Mouse (Mus musculus) midbrain, embryonic 11.5 days (tissue): ENCODE data around the gene Tmem131. TPM values are rescaled to one million over a fixed set of nuclear protein-coding genes. Genes with fewer than 3 reads are reported as not detected.
"Not testable (repeated sequence)": the region's sequence is repeated elsewhere in the genome, so short reads cannot be mapped to it uniquely, and the experiment has no call there.

ENCODE experiments used
- ATAC-seq: fragments of 200-750 bp; cut with Nextera tagmentation; 2 replicates; pipeline ENCODE4 v1.8.0; 2017; ENCODE audit warnings: moderate TSS enrichment, moderate library complexity; ENCODE audit not compliant: low FRiP score
- DNase-seq: peaks from one replicate; pipeline ENCODE4 v3.0.0; 2015; ENCODE audit warnings: low spot score; ENCODE audit errors: missing footprints
- H3K27ac ChIP-seq: fragments of 300-500 bp; sonication (generic); 2 replicates; pipeline ENCODE4 v1.5.1; 2014; ENCODE audit warnings: low read depth, low read length
- H3K27me3 ChIP-seq: fragments of 300-500 bp; sonication (generic); 2 replicates; pipeline ENCODE4 v1.6.1; 2014; ENCODE audit warnings: mild to moderate bottlenecking, low read length, moderate library complexity, mixed read lengths; ENCODE audit not compliant: control insufficient read depth, insufficient read depth
- H3K36me3 ChIP-seq: fragments of 300-500 bp; sonication (generic); 2 replicates; pipeline ENCODE4 v1.6.1; 2014; ENCODE audit warnings: mild to moderate bottlenecking, low read length, moderate library complexity, mixed read lengths; ENCODE audit not compliant: control insufficient read depth, insufficient read depth
- H3K4me1 ChIP-seq: fragments of 300-500 bp; sonication (generic); 2 replicates; pipeline ENCODE4 v1.6.1; 2014; ENCODE audit warnings: low read length; ENCODE audit not compliant: control insufficient read depth, insufficient read depth
- H3K4me2 ChIP-seq: fragments of 300-500 bp; sonication (generic); 2 replicates; pipeline ENCODE4 v1.6.1; 2014; ENCODE audit warnings: mild to moderate bottlenecking, moderate library complexity
- H3K4me3 ChIP-seq: fragments of 300-500 bp; sonication (generic); 2 replicates; pipeline ENCODE4 v1.5.1; 2014; ENCODE audit warnings: low read depth, low read length
- H3K9ac ChIP-seq: fragments of 300-500 bp; sonication (generic); 2 replicates; pipeline ENCODE4 v1.6.1; 2014; ENCODE audit warnings: low read length
- H3K9me3 ChIP-seq: fragments of 300-500 bp; sonication (generic); 2 replicates; pipeline ENCODE4 v1.6.1; 2016; ENCODE audit warnings: low read length; ENCODE audit not compliant: control insufficient read depth
- WGBS: fragments of 180-500 bp; shearing (Covaris S2); extraction: QIAGEN DNeasy Blood & Tissue Kit; methylation state at CpG from one replicate; pipeline ENCODE4 v1.1.7; 2014; 5-methylcytosine and 5-hydroxymethylcytosine counted together
- polyA plus RNA-seq: library from polyadenylated mRNA; unstranded; fragments of >200 nt; fragmentation: Nextera tagmentation; extraction: Ambion mirVana; gene quantifications from 2 replicates; pipeline ENCODE4 v1.2.1, GENCODE M21; 2014

Gene Tmem131
- polyA plus RNA-seq, 1 experiment from 2014 or later = 14.7 TPM

DNA sequence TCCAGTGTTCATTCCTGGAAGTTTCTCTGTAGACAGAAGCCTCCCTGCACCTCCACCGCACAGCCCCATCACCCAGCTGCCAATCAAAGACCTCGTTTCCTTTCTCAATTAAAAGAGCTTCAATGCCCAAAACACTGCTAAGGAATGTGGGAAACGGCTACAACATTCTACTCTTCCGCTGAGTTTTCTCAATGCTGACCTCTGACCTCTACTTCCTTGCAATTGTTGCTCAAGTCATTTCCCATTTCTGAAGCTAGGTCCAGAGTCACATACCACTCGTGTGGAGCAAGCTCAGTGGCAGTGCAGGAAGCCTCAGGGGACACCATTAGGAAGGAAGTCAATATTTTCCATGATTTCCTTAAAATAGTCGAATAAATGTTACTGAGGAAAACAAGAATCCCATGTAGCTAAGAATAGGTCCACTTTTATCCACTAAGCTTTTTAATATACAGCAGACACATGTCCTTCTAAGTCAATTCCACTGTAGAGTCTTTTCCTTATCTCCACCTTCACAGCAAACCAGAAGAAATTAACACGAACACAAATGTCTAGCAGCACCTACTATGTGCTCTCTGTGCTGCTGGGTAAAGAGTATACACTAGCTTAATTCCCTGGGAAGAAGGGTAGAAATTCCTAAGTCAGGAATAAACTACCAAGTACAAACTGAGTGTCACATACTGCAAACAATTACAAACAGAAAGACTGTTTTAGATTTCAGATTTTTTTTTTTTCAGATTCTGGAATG, 28.8 kb downstream of the Tmem131 start:
- DNase-seq (peak; percentile 79), ATAC-seq (no peak)
- Histone ChIP-seq H3K27me3 (no peaks in the 10 kb centered on the region), H3K4me1 (no peaks in the 10 kb centered on the region; the same call in none of the 2 replicates), H3K9me3 (no peaks in the 10 kb centered on the region), H3K4me2 (no peak overlapping the region), H3K4me3 (no peak overlapping the region), H3K36me3 (no peaks in the 10 kb centered on the region), H3K27ac (no peak overlapping the region), H3K9ac (no peak overlapping the region)
- 56% methylated on average over 7 of the region's 7 CpGs for WGBS

DNA sequence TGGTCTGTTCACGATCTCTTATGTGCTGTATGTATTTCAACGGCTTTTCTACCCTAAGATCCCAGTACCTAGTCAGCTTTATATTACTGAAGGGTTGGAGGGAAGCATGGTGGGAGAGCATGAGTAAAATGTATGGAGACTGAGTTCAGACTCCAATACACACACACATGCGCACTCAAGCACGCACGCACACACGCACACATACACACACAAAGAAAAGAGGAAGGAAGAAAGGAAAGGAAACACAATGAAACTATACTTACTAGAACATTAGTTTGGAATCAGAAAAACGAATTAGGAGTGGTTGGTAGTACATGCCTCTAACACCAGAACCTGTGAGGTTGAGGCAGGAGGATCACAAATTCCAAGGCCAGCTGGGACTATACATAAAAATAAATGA, 29.7 kb downstream of the Tmem131 start:
- Histone ChIP-seq H3K4me3 (no peak overlapping the region), H3K9me3 (no peaks in the 10 kb centered on the region), H3K27ac (no peak overlapping the region), H3K4me1 (no peaks in the 10 kb centered on the region; the same call in 1 of the 2 replicates), H3K36me3 (no peaks in the 10 kb centered on the region), H3K9ac (no peak overlapping the region), H3K27me3 (no peaks in the 10 kb centered on the region), H3K4me2 (no peak overlapping the region)
- ATAC-seq (no peak), DNase-seq (no peak)
- WGBS = 92% methylated on average over 7 of the region's 7 CpGs

DNA sequence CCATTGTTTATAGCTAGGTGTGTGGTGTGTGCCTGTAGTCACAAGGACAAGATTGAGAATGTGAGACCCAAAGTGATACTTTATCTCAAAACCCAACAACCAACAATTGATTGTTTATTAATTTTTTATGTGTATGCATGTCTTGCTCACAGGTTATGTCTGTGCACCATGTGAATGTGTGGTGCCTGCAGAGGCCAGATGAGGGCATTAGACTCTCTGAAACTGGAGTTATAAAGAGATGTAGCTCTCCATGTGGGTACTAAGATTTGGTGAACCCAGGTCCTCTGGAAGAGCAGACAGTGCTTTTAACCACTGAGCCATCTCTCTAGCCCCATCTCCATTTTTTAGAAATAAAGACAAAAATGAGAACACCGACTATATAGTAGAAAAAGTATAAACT, 31.2 kb downstream of the Tmem131 start:
- Histone ChIP-seq H3K4me1 (no peaks in the 10 kb centered on the region; the same call in 1 of the 2 replicates), H3K4me3 (no peak overlapping the region), H3K27me3 (no peaks in the 10 kb centered on the region), H3K4me2 (no peak overlapping the region), H3K9ac (no peak overlapping the region), H3K9me3 (no peaks in the 10 kb centered on the region), H3K36me3 (no peaks in the 10 kb centered on the region), H3K27ac (no peak overlapping the region)
- DNase-seq = no peak
- ATAC-seq = no peak
- 95% methylated on average over 1 of the region's 1 CpGs for WGBS

DNA sequence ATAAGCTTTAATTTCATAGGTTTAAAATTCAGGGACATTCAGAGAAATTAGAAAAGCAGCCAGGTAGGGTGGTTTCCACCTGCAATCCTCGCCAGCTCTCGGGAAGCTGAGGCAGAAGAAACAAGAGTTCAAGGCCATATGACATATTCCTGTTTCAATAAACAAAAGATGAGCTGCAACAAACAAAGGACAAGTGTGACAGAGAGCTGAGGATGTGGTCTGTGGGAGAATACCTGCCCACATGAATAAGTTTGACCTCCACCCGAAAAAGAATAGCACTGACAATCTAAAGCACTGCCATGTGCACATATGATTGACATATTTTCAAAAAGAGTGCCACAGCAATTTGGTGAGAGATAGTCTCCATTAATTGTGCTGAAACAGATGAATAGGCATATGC, 31.9 kb downstream of the Tmem131 start:
- Histone ChIP-seq H3K36me3 (no peaks in the 10 kb centered on the region), H3K27me3 (no peaks in the 10 kb centered on the region), H3K27ac (no peak overlapping the region), H3K4me2 (no peak overlapping the region), H3K4me3 (no peak overlapping the region), H3K4me1 (no peaks in the 10 kb centered on the region; the same call in 1 of the 2 replicates), H3K9ac (no peak overlapping the region), H3K9me3 (no peaks in the 10 kb centered on the region)
- 90% methylated on average over 3 of the region's 3 CpGs for WGBS
- ATAC-seq (no peak), DNase-seq (no peak)

DNA sequence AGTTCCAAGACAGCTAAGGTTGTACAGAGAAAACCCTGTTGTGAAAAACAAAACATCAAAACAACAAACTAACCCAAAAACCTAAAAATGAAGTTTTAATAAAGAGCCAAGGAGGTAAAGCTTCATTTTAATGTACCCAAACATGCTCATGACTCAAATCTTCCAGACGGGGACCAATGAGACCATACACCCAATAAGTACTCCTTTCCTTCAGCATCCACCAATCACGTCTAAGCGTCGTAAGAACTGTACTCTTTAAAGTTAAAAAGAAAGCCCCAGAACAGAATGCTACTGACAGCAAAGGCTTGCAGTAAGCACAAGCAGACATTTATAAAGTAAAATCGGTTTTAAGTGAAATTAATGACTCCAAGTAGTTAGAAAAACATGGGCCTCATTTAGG, 33.1 kb downstream of the Tmem131 start:
- H3K27me3 ChIP-seq = no peaks in the 10 kb centered on the region
- ATAC-seq (no peak), DNase-seq (no peak)
- 88% methylated on average over 5 of the region's 5 CpGs for WGBS
- H3K4me3 ChIP-seq = no peak overlapping the region
- no peaks in the 10 kb centered on the region; the same call in 1 of the 2 replicates for H3K4me1 ChIP-seq
- no peak overlapping the region for H3K9ac ChIP-seq
- H3K9me3 ChIP-seq = no peaks in the 10 kb centered on the region
- H3K27ac ChIP-seq = no peak overlapping the region
- no peak overlapping the region for H3K4me2 ChIP-seq
- no peaks in the 10 kb centered on the region for H3K36me3 ChIP-seq

DNA sequence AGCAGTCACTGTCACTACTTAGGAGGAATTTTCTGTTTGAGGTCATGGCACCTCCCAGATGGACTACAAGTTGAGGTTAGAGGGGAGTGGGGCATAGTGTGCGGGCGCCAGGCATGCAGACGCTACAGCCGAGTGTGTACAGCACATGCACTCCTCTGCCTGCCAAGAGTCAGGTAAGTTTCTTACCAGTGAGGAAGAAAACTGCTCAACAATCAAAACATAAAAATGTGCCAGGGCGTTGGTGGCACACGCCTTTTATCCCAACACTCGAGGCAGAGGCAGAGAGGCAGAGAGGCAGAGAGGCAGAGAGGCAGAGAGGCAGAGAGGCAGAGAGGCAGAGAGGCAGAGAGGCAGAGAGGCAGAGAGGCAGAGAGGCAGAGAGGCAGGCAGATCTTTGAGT, 33.5 kb downstream of the Tmem131 start:
- H3K36me3 ChIP-seq, DNase-seq, H3K9me3 ChIP-seq, H3K27me3 ChIP-seq, H3K4me2 ChIP-seq, H3K4me1 ChIP-seq, H3K9ac ChIP-seq, H3K4me3 ChIP-seq, H3K27ac ChIP-seq, ATAC-seq: not testable (repeated sequence)
- 97% methylated on average over 7 of the region's 7 CpGs for WGBS

DNA sequence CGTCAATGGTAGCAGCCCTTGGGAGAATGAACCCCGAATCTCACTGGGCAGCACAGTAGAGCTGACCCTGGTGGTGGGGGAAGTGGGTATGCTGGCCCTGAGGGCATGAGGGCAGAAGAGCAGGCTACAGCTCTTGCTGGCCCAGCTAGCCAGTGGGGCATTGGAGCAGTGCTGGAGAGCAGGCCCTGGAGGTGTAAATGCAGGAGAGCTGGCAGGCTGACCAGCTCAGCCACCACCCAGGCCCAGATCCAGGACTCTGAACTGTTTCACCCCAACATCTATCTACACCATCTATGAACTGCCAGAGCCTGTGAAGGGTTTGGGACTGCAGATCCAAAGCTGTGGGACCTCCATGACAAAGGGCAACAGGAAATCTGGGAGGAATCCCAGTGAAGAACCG, 38.2 kb downstream of the Tmem131 start:
- H3K4me3 ChIP-seq = no peak overlapping the region
- H3K4me1 ChIP-seq = no peaks in the 10 kb centered on the region
- no peaks in the 10 kb centered on the region for H3K27me3 ChIP-seq
- H3K4me2 ChIP-seq = no peak overlapping the region
- 91% methylated on average over 3 of the region's 3 CpGs for WGBS
- H3K36me3 ChIP-seq = no peaks in the 10 kb centered on the region
- no peak overlapping the region for H3K9ac ChIP-seq
- H3K27ac ChIP-seq = no peak overlapping the region
- no peaks in the 10 kb centered on the region for H3K9me3 ChIP-seq
- ATAC-seq = no peak
- no peak for DNase-seq

DNA sequence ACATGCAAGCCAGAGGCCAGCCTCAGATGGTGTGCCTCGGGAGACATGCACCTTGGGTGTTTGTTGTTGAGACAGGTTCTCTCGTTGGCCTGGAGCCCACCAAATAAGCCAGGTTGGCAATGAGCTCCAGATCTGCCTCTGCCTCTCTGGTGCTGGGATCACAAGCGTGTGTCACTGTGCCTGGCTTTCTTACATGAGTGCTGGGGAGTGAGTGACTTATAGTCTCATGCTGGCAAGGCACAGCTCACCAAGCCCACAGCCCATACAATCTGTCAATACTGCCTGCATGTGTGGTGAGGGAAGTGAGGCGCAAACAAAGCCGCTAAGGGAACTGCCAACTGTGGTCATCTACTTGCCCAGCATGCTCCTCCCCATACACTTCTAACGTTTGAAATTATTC, 39.0 kb downstream of the Tmem131 start:
- no peak overlapping the region for H3K4me3 ChIP-seq
- no peak overlapping the region for H3K9ac ChIP-seq
- no peaks in the 10 kb centered on the region for H3K27me3 ChIP-seq
- WGBS = 82% methylated on average over 6 of the region's 6 CpGs
- H3K36me3 ChIP-seq = no peaks in the 10 kb centered on the region
- no peaks in the 10 kb centered on the region for H3K9me3 ChIP-seq
- DNase-seq = no peak
- H3K4me1 ChIP-seq = no peaks in the 10 kb centered on the region
- H3K27ac ChIP-seq = no peak overlapping the region
- no peak overlapping the region for H3K4me2 ChIP-seq
- ATAC-seq = no peak

DNA sequence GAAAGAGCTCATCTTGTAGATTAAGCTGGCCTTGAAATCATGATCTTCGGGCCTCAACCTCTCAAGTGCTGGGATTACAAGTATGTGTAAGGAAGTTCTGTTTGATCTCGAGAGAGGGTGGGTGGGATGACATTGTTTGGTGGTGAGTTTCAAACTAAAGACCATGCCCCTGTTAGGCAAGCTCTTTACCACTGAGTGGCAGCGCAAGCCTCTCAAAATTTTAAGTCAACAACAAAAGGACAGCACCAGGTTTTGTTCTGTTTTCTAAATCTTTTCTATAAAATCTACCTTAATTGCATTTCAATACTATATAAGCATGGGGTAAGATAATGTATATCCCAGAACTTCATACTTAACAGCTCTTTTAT, 39.4 kb downstream of the Tmem131 start:
- H3K4me3 ChIP-seq = no peak overlapping the region
- H3K27ac ChIP-seq = no peak overlapping the region
- no peaks in the 10 kb centered on the region for H3K9me3 ChIP-seq
- H3K9ac ChIP-seq = no peak overlapping the region
- 61% methylated on average over 3 of the region's 3 CpGs for WGBS
- no peaks in the 10 kb centered on the region for H3K36me3 ChIP-seq
- no peaks in the 10 kb centered on the region for H3K4me1 ChIP-seq
- ATAC-seq (no peak), DNase-seq (no peak)
- no peak overlapping the region for H3K4me2 ChIP-seq
- no peaks in the 10 kb centered on the region for H3K27me3 ChIP-seq
